Mouse (Mus musculus) splenic B cell, adult 2 months (primary cell): ENCODE measurements around the gene Osbpl10.

Experiments used
- DNase-seq: peaks from one replicate; pipeline ENCODE4 v3.0.0-alpha.2; 2011; ENCODE audit warnings: low read depth, low spot score
- H3K27me3 ChIP-seq: 2 replicates; pipeline ENCODE4 v1.6.1; 2012; ENCODE audit warnings: mild to moderate bottlenecking, low read length, moderate library complexity, mixed read lengths; ENCODE audit not compliant: control insufficient read depth, poor library complexity, insufficient read depth, severe bottlenecking
- H3K36me3 ChIP-seq: 2 replicates; pipeline ENCODE4 v1.6.1; 2012; ENCODE audit warnings: mild to moderate bottlenecking, low read length, moderate library complexity, mixed read lengths; ENCODE audit not compliant: control insufficient read depth, poor library complexity, insufficient read depth, severe bottlenecking

Gene Osbpl10

GRCm38 (mm10) chr9:115120276-115120675 is 141.9 kb downstream of the Osbpl10 start:
- no peaks in the 10 kb centered on the region for H3K36me3 ChIP-seq
- no peaks in the 10 kb centered on the region for H3K27me3 ChIP-seq
- DNase-seq = no peak

GRCm38 (mm10) chr9:115120678-115121224 is 142.4 kb downstream of the Osbpl10 start:
- DNase-seq = no peak
- H3K27me3 ChIP-seq = no peaks in the 10 kb centered on the region
- no peaks in the 10 kb centered on the region for H3K36me3 ChIP-seq

- Histone ChIP-seq H3K27me3 (no peaks in the 10 kb centered on the region), H3K36me3 (no peaks in the 10 kb centered on the region)
- no peak for DNase-seq
These were observed 149.0 kb downstream of the Osbpl10 start for GRCm38 (mm10) chr9:115127342-115127741.

GRCm38 (mm10) chr9:115133926-115134325 is 155.6 kb downstream of the Osbpl10 start:
- peak; percentile 59 for DNase-seq
- Histone ChIP-seq H3K36me3 (no peaks in the 10 kb centered on the region), H3K27me3 (no peaks in the 10 kb centered on the region)

- H3K27me3 ChIP-seq = no peaks in the 10 kb centered on the region
- no peaks in the 10 kb centered on the region for H3K36me3 ChIP-seq
- peak; percentile 90 for DNase-seq
These were observed 156.4 kb downstream of the Osbpl10 start for GRCm38 (mm10) chr9:115134736-115135135.

GRCm38 (mm10) chr9:115135352-115135751 is 157.0 kb downstream of the Osbpl10 start:
- DNase-seq = peak; percentile 29
- H3K27me3 ChIP-seq = no peaks in the 10 kb centered on the region
- no peaks in the 10 kb centered on the region for H3K36me3 ChIP-seq

GRCm38 (mm10) chr9:115137858-115138257 is 159.5 kb downstream of the Osbpl10 start:
- DNase-seq = no peak
- H3K36me3 ChIP-seq = no peaks in the 10 kb centered on the region
- H3K27me3 ChIP-seq = no peaks in the 10 kb centered on the region

- H3K27me3 ChIP-seq = no peaks in the 10 kb centered on the region
- DNase-seq = no peak
These were observed 161.4 kb downstream of the Osbpl10 start for GRCm38 (mm10) chr9:115139597-115140332.

GRCm38 (mm10) chr9:115147141-115147540 is 168.8 kb downstream of the Osbpl10 start:
- Histone ChIP-seq H3K27me3 (no peaks in the 10 kb centered on the region), H3K36me3 (no peaks in the 10 kb centered on the region)

More at GRCm38 (mm10) chr9:115139597-115140332, 161.4 kb downstream of the Osbpl10 start:
- no peaks in the 10 kb centered on the region for H3K36me3 ChIP-seq

GRCm38 (mm10) chr9:115147586-115148355 is 169.4 kb downstream of the Osbpl10 start:
- Histone ChIP-seq H3K27me3 (no peaks in the 10 kb centered on the region), H3K36me3 (no peaks in the 10 kb centered on the region)
- DNase-seq = no peak

More at GRCm38 (mm10) chr9:115147141-115147540, 168.8 kb downstream of the Osbpl10 start:
- DNase-seq = no peak

GRCm38 (mm10) chr9:115149011-115149756 is 170.8 kb downstream of the Osbpl10 start:
- Histone ChIP-seq H3K36me3 (no peaks in the 10 kb centered on the region), H3K27me3 (no peaks in the 10 kb centered on the region)
- no peak for DNase-seq

GRCm38 (mm10) chr9:115161591-115161990 is 183.2 kb downstream of the Osbpl10 start:
- H3K27me3 ChIP-seq = no peaks in the 10 kb centered on the region
- H3K36me3 ChIP-seq = no peaks in the 10 kb centered on the region
- DNase-seq = no peak

GRCm38 (mm10) chr9:115163031-115163430 is 184.7 kb downstream of the Osbpl10 start:
- Histone ChIP-seq H3K36me3 (no peaks in the 10 kb centered on the region), H3K27me3 (no peaks in the 10 kb centered on the region)
- DNase-seq = peak; percentile 60

- DNase-seq = no peak
- no peaks in the 10 kb centered on the region for H3K36me3 ChIP-seq
- H3K27me3 ChIP-seq = no peaks in the 10 kb centered on the region
These were observed 185.3 kb downstream of the Osbpl10 start for GRCm38 (mm10) chr9:115163693-115164092.
